Mouse (Mus musculus): ENCODE measurements around the gene Scube3. TPM values are rescaled to one million over a fixed set of nuclear protein-coding genes. Genes with fewer than 3 reads are reported as not detected.
A peak's percentile ranks its signal among the peaks of the same experiment; 100 is the strongest.

Scube3 gene
- polyA plus RNA-seq, 1 experiment from 2014 or later = 5.2 TPM

DNA sequence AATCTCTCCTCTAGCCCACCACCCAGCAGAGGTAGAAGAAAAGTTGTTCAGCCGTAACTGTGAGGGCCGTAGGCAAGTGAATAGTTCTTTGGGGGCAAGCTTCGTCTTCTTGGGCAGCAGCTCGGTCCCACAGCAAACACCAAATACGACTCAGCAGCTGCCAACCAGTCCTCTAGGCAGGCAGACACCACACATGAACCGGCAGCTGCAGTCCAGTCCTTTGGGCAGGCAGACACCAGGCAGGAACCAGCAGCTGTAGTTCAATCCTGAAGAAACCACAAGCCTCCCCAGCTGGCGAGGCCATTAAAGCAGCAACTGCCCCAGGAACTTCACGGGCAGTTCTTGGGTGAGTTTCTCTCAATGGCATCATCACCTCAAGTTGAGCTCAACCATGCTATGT lies 29.7 kb upstream of the Scube3 start:
- H3K4me2 ChIP-seq = no peak overlapping the region
- H3K4me3 ChIP-seq = no peak overlapping the region
- peaks cover 8% of the 10 kb centered on the region for H3K4me1 ChIP-seq (replicated peaks)
- 92% methylated on average over 8 of the region's 8 CpGs for WGBS
- H3K27me3 ChIP-seq = no peaks in the 10 kb centered on the region
- H3K36me3 ChIP-seq = no peaks in the 10 kb centered on the region
- no peaks in the 10 kb centered on the region for H3K9me3 ChIP-seq
- no peak overlapping the region for H3K9ac ChIP-seq
- no peak for ATAC-seq (ENCODE audit: low read depth)
- H3K27ac ChIP-seq (replicated peaks) = no peak overlapping the region

GRCm38 (mm10) chr17:28116335-28116734 lies 25.6 kb upstream of the Scube3 start:
- Histone ChIP-seq H3K27ac (replicated peaks) (no peak overlapping the region), H3K9me3 (no peaks in the 10 kb centered on the region), H3K4me2 (no peak overlapping the region), H3K4me1 (replicated peaks) (peaks cover 11% of the 10 kb centered on the region), H3K27me3 (no peaks in the 10 kb centered on the region), H3K4me3 (no peak overlapping the region), H3K36me3 (no peaks in the 10 kb centered on the region), H3K9ac (no peak overlapping the region; the same call in 1 of the 2 replicates)
- WGBS = 46% methylated on average over 9 of the region's 9 CpGs
- ATAC-seq (ENCODE audit: low read depth) = 0 out of 2 replicates have a peak, but pooled peaks have one; percentile 48

GRCm38 (mm10) chr17:28117451-28118209 lies 24.3 kb upstream of the Scube3 start:
- H3K27me3 ChIP-seq = no peaks in the 10 kb centered on the region
- H3K9ac ChIP-seq = no peak overlapping the region
- no peaks in the 10 kb centered on the region for H3K9me3 ChIP-seq
- H3K27ac ChIP-seq (replicated peaks) = no peak overlapping the region
- no peak overlapping the region for H3K4me2 ChIP-seq
- 46% methylated on average over 19 of the region's 19 CpGs for WGBS
- no peaks in the 10 kb centered on the region for H3K36me3 ChIP-seq
- ATAC-seq (ENCODE audit: low read depth) = no peak
- H3K4me3 ChIP-seq = no peak overlapping the region
- H3K4me1 ChIP-seq (replicated peaks) = peaks cover 12% of the 10 kb centered on the region

- Histone ChIP-seq H3K27me3 (no peaks in the 10 kb centered on the region), H3K9me3 (no peaks in the 10 kb centered on the region), H3K4me3 (no peak overlapping the region), H3K9ac (no peak overlapping the region), H3K36me3 (no peaks in the 10 kb centered on the region), H3K4me1 (replicated peaks) (peaks cover 26% of the 10 kb centered on the region), H3K4me2 (no peak overlapping the region), H3K27ac (replicated peaks) (no peak overlapping the region)
- WGBS = 82% methylated on average over 5 of the region's 5 CpGs
- ATAC-seq (ENCODE audit: low read depth) = no peak
Measured at GRCm38 (mm10) chr17:28120460-28120859, 21.5 kb upstream of the Scube3 start.

GRCm38 (mm10) chr17:28122949-28123348 lies 19.0 kb upstream of the Scube3 start:
- no peaks in the 10 kb centered on the region for H3K9me3 ChIP-seq
- H3K4me1 ChIP-seq (replicated peaks) = peaks cover 19% of the 10 kb centered on the region
- peak overlapping the region; percentile 9; the same call in 1 of the 2 replicates for H3K4me2 ChIP-seq
- H3K27me3 ChIP-seq = no peaks in the 10 kb centered on the region
- 41% methylated on average over 13 of the region's 13 CpGs for WGBS
- no peak overlapping the region for H3K4me3 ChIP-seq
- no peaks in the 10 kb centered on the region for H3K36me3 ChIP-seq
- H3K9ac ChIP-seq = peak overlapping the region; percentile 18; the same call in 1 of the 2 replicates
- no peak for ATAC-seq (ENCODE audit: low read depth)
- no peak overlapping the region for H3K27ac ChIP-seq (replicated peaks)

DNA sequence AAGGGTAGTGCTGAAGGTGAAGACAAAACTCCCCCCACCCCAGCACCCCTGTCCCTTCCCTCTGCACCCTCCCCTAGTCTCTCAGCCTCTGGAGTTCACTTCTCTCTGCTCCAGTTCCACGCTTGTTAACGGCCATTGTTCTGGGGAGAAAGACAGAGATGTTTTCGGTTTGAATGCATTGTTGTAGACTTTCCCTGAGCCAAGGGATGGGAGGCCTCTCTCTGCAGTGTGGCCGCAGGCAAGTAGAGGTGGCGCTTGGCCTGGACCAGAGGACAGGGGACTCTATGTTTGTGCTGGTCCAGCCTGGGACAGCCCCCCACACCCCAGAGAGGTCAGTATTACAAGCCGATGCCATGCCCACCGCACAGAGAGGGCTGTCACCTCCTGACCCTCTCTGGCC lies 18.3 kb upstream of the Scube3 start:
- Histone ChIP-seq H3K9ac (peak overlapping the region; percentile 18; the same call in 1 of the 2 replicates), H3K4me2 (peak overlapping the region; percentile 9; the same call in 1 of the 2 replicates)
- 23% methylated on average over 7 of the region's 7 CpGs for WGBS

DNA sequence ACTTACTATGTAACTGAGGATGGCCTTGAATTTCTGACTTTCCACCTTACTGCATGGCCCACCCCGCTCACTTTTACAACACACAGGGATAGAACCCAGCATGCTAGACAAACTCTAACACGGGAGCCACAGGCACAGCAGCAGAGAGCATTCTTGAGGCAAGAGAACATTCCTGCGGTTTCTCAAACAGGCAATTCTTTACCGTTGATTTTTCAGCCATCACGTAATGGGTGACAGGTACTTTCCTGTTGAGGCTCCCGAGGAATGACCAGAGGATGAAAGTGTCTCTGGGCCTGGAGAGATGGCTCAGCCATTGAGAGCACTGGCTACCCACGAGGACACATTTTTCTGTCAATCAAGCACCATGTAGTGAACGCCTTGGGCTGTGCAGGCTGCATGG lies 17.6 kb upstream of the Scube3 start:
- Histone ChIP-seq H3K27ac (replicated peaks) (peak overlapping the region; percentile 38; the same call in 1 of the 2 replicates), H3K36me3 (no peaks in the 10 kb centered on the region), H3K4me3 (no peak overlapping the region), H3K4me1 (replicated peaks) (peaks cover 14% of the 10 kb centered on the region), H3K9ac (no peak overlapping the region), H3K9me3 (no peaks in the 10 kb centered on the region), H3K27me3 (no peaks in the 10 kb centered on the region), H3K4me2 (no peak overlapping the region)
- 68% methylated on average over 8 of the region's 8 CpGs for WGBS
- no peak for ATAC-seq (ENCODE audit: low read depth)

More for the DNA sequence above, 18.3 kb upstream of the Scube3 start:
- Histone ChIP-seq H3K4me3 (no peak overlapping the region), H3K27ac (replicated peaks) (peak overlapping the region; percentile 38; the same call in 1 of the 2 replicates), H3K4me1 (replicated peaks) (peaks cover 14% of the 10 kb centered on the region), H3K9me3 (no peaks in the 10 kb centered on the region), H3K36me3 (no peaks in the 10 kb centered on the region), H3K27me3 (no peaks in the 10 kb centered on the region)
- ATAC-seq (ENCODE audit: low read depth) = peak; percentile 62; the same call in 1 of the 2 replicates

DNA sequence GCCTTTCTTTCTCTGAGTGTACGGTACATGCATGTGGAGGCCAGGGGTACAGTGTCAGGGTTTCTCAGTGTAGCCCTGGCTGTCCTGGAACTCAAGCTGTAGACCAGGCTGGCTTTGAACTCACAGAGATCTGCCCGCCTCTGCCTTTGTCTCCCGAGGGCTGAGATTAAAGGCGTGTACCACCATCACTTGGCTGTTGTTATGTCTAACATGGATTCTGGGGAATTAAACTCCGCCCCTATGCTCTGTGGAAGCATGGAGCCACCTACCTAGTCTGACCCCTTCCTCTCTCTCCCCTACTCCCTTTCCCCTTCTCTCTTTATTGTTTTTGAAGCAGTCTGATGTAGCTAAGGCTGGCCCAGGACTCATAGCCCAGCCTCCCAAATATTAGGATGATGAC lies 12.1 kb upstream of the Scube3 start:
- no peaks in the 10 kb centered on the region for H3K36me3 ChIP-seq
- H3K9me3 ChIP-seq = no peaks in the 10 kb centered on the region
- H3K9ac ChIP-seq = no peak overlapping the region
- no peak overlapping the region for H3K4me3 ChIP-seq
- H3K27me3 ChIP-seq = no peaks in the 10 kb centered on the region
- no peak overlapping the region for H3K4me2 ChIP-seq
- no peak for ATAC-seq (ENCODE audit: low read depth)
- WGBS = 90% methylated on average over 5 of the region's 5 CpGs
- H3K27ac ChIP-seq (replicated peaks) = no peak overlapping the region
- H3K4me1 ChIP-seq (replicated peaks) = peaks cover 14% of the 10 kb centered on the region

DNA sequence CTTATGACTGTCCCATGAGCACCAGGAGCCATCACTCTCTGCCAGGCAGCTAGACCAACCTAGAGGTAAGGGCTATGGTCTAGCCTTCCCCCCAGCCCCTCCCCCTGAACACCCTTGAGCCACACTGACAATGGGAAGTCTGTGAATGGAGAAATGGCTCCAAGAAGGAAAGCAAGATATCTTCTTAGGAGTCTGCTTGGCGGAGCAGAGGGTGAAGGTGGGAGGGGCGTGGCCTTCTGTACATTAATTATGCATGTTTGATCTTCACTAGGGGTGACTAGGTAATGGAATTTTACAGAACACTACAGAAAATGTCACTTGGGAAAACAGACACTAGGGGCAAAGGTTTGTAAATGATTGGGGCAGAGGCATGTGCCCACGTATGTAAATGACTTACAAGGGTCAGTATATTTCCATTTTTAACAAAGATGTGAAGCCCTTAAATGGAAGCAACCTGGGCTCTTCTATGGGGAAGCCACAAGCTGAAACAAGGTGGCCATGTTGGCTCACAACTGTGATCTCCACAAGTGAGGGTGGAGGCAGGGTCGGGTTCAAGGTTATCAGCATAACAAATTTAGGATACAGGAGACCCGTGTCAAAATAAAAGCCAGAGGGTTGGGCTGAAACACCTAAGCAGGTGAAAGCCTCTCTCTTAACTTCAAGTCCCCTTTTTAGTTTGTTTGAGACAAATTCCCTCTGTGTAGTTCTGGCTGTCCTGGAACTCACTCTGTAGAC lies 11.4 kb upstream of the Scube3 start:
- H3K4me3 ChIP-seq = no peak overlapping the region
- peaks cover 14% of the 10 kb centered on the region for H3K4me1 ChIP-seq (replicated peaks)
- no peak overlapping the region for H3K9ac ChIP-seq
- H3K4me2 ChIP-seq = no peak overlapping the region
- ATAC-seq (ENCODE audit: low read depth) = no peak
- no peaks in the 10 kb centered on the region for H3K9me3 ChIP-seq
- H3K27ac ChIP-seq (replicated peaks) = no peak overlapping the region
- H3K36me3 ChIP-seq = no peaks in the 10 kb centered on the region
- WGBS = 74% methylated on average over 5 of the region's 5 CpGs
- no peaks in the 10 kb centered on the region for H3K27me3 ChIP-seq

- H3K27me3 ChIP-seq = no peaks in the 10 kb centered on the region
- H3K27ac ChIP-seq (replicated peaks) = no peak overlapping the region
- ATAC-seq (ENCODE audit: low read depth) = no peak
Measured at GRCm38 (mm10) chr17:28131156-28131555, 10.8 kb upstream of the Scube3 start.

GRCm38 (mm10) chr17:28133193-28133592 lies 8.7 kb upstream of the Scube3 start:
- WGBS = 7% methylated on average over 14 of the region's 14 CpGs
- Histone ChIP-seq H3K4me3 (no peak overlapping the region; the same call in 1 of the 2 replicates), H3K27ac (replicated peaks) (no peak overlapping the region), H3K4me2 (peak overlapping the region; percentile 11; the same call in 1 of the 2 replicates), H3K36me3 (no peaks in the 10 kb centered on the region), H3K27me3 (no peaks in the 10 kb centered on the region), H3K9me3 (no peaks in the 10 kb centered on the region), H3K9ac (no peak overlapping the region), H3K4me1 (replicated peaks) (peaks cover 21% of the 10 kb centered on the region)
- no peak for ATAC-seq (ENCODE audit: low read depth)

More at GRCm38 (mm10) chr17:28131156-28131555, 10.8 kb upstream of the Scube3 start:
- H3K4me2 ChIP-seq = no peak overlapping the region
- H3K9me3 ChIP-seq = no peaks in the 10 kb centered on the region
- H3K36me3 ChIP-seq = no peaks in the 10 kb centered on the region
- H3K9ac ChIP-seq = no peak overlapping the region
- no peak overlapping the region for H3K4me3 ChIP-seq
- H3K4me1 ChIP-seq (replicated peaks) = peaks cover 16% of the 10 kb centered on the region

GRCm38 (mm10) chr17:28135496-28135895 lies 6.4 kb upstream of the Scube3 start:
- Histone ChIP-seq H3K36me3 (no peaks in the 10 kb centered on the region), H3K4me3 (no peak overlapping the region), H3K9me3 (no peaks in the 10 kb centered on the region), H3K4me1 (replicated peaks) (peaks cover 26% of the 10 kb centered on the region), H3K27ac (replicated peaks) (no peak overlapping the region), H3K27me3 (0 out of 2 replicates have a peak, but pooled peaks cover 5% of the 10 kb centered on the region), H3K4me2 (no peak overlapping the region), H3K9ac (no peak overlapping the region)
- 48% methylated on average over 3 of the region's 3 CpGs for WGBS
- ATAC-seq (ENCODE audit: low read depth) = no peak

Measured in neural tube, embryonic 13.5 days (tissue).